Mouse (Mus musculus): Measurements from ENCODE around the gene Zbtb16. TPM values are rescaled to one million over a fixed set of nuclear protein-coding genes. Genes with fewer than 3 reads are reported as not detected.
A peak's percentile ranks its signal among the peaks of the same experiment; 100 is the strongest.

Gene Zbtb16
- total and polyA plus RNA-seq, 3 experiments, result 0.04 to 0.72 TPM; not detected in 1

- Histone ChIP-seq H3K9ac (ENCODE audit: control insufficient read depth, low read depth, low read length, poor library complexity, severe bottlenecking) (no peak overlapping the region), H3K4me3 (ENCODE audit: control insufficient read depth in 1 of 2, insufficient read depth in 1 of 2, low read depth in 2 of 2, low read length in 2 of 2) (no peak overlapping the region), H3K9me3 (replicated peaks; ENCODE audit: insufficient read depth, low read length) (no peaks in the 10 kb centered on the region), H3K79me2 (ENCODE audit: control insufficient read depth, insufficient read depth, low read length, poor library complexity) (no peaks in the 10 kb centered on the region), H3K4me1 (ENCODE audit: control insufficient read depth in 1 of 2, insufficient read depth in 2 of 2, low read length in 2 of 2) (no peaks in the 10 kb centered on the region), H3K27ac (ENCODE audit: control insufficient read depth, low read depth, low read length) (no peak overlapping the region), H3K36me3 (ENCODE audit: control insufficient read depth in 1 of 2, insufficient read depth in 2 of 2, low read length in 2 of 2) (no peaks in the 10 kb centered on the region; a peak in 1 of 4 replicates), H3K27me3 (ENCODE audit: control insufficient read depth in 1 of 2, insufficient read depth in 2 of 2, low read length in 2 of 2) (peaks cover 2 to 4% of the 10 kb centered on the region in 2 experiments; a peak in 3 of 4 replicates)
- DNase-seq (ENCODE audit: low read depth, low spot score), result peak; percentile 60
- TF ChIP-seq ETS1 (IDR thresholded peaks at IDR 0.05; ENCODE audit: low read depth, low read length) (peak; percentile 80), ZKSCAN1 (IDR thresholded peaks at IDR 0.05; ENCODE audit: low read depth, low read length) (no peak), EP300 (IDR thresholded peaks at IDR 0.05; ENCODE audit: low read depth in 1 of 2, low read length in 2 of 2) (no peak)
These were observed 102.0 kb downstream of the Zbtb16 start for GRCm38 (mm10) chr9:48733817-48734544.

GRCm38 (mm10) chr9:48733083-48733482 lies 102.9 kb downstream of the Zbtb16 start:
- TF ChIP-seq CHD1 (IDR thresholded peaks at IDR 0.05; ENCODE audit: low read depth, low read length) (no peak), RAD21 (IDR thresholded peaks at IDR 0.05; ENCODE audit: low read depth, low read length) (no peak), SIN3A (IDR thresholded peaks at IDR 0.05; ENCODE audit: low read length) (no peak), ETS1 (IDR thresholded peaks at IDR 0.05; ENCODE audit: low read depth, low read length) (no peak), POLR2A (IDR thresholded peaks at IDR 0.05; ENCODE audit: control insufficient read depth in 1 of 2, insufficient read depth in 1 of 2, low read depth in 1 of 2, low read length in 2 of 2, poor library complexity in 1 of 2) (no peak), MYC (IDR thresholded peaks at IDR 0.05; ENCODE audit: low read depth, low read length) (no peak), USF1 (IDR thresholded peaks at IDR 0.05; ENCODE audit: low read depth, low read length) (no peak), JUND (IDR thresholded peaks at IDR 0.05; ENCODE audit: low read depth, low read length) (no peak)
- Histone ChIP-seq H3K27me3 (ENCODE audit: control insufficient read depth in 1 of 2, insufficient read depth in 2 of 2, low read length in 2 of 2) (peaks cover 2 to 4% of the 10 kb centered on the region in 2 experiments; a peak in 3 of 4 replicates), H3K27ac (ENCODE audit: control insufficient read depth, low read depth, low read length) (no peak overlapping the region), H3K9ac (ENCODE audit: control insufficient read depth, low read depth, low read length, poor library complexity, severe bottlenecking) (no peak overlapping the region), H3K36me3 (ENCODE audit: control insufficient read depth in 1 of 2, insufficient read depth in 2 of 2, low read length in 2 of 2) (no peaks in the 10 kb centered on the region; a peak in 1 of 4 replicates), H3K79me2 (ENCODE audit: control insufficient read depth, insufficient read depth, low read length, poor library complexity) (no peaks in the 10 kb centered on the region), H3K4me3 (ENCODE audit: control insufficient read depth in 1 of 2, insufficient read depth in 1 of 2, low read depth in 2 of 2, low read length in 2 of 2) (no peak overlapping the region), H3K9me3 (replicated peaks; ENCODE audit: insufficient read depth, low read length) (no peaks in the 10 kb centered on the region), H3K4me1 (ENCODE audit: control insufficient read depth in 1 of 2, insufficient read depth in 2 of 2, low read length in 2 of 2) (no peaks in the 10 kb centered on the region)
- no peak for DNase-seq (ENCODE audit: low read depth, low spot score)

GRCm38 (mm10) chr9:48731651-48732536 lies 104.1 kb downstream of the Zbtb16 start:
- Histone ChIP-seq H3K4me1 (ENCODE audit: control insufficient read depth in 1 of 2, insufficient read depth in 2 of 2, low read length in 2 of 2) (no peaks in the 10 kb centered on the region), H3K9me3 (replicated peaks; ENCODE audit: insufficient read depth, low read length) (no peaks in the 10 kb centered on the region), H3K79me2 (ENCODE audit: control insufficient read depth, insufficient read depth, low read length, poor library complexity) (no peaks in the 10 kb centered on the region), H3K4me3 (ENCODE audit: control insufficient read depth in 1 of 2, insufficient read depth in 1 of 2, low read depth in 2 of 2, low read length in 2 of 2) (no peak overlapping the region), H3K27me3 (ENCODE audit: control insufficient read depth in 1 of 2, insufficient read depth in 2 of 2, low read length in 2 of 2) (peaks cover 2 to 4% of the 10 kb centered on the region in 2 experiments; a peak in 3 of 4 replicates), H3K36me3 (ENCODE audit: control insufficient read depth in 1 of 2, insufficient read depth in 2 of 2, low read length in 2 of 2) (no peaks in the 10 kb centered on the region; a peak in 1 of 4 replicates), H3K9ac (ENCODE audit: control insufficient read depth, low read depth, low read length, poor library complexity, severe bottlenecking) (no peak overlapping the region), H3K27ac (ENCODE audit: control insufficient read depth, low read depth, low read length) (no peak overlapping the region)
- no peak for DNase-seq (ENCODE audit: low read depth, low spot score)
- TF ChIP-seq CTCF (IDR thresholded peaks at IDR 0.05 in 2 of 3, conservative IDR thresholded peaks at IDR 0.05 in 1 of 3; ENCODE audit: control insufficient read depth in 1 of 3, insufficient read depth in 1 of 3, low read depth in 2 of 3, low read length in 3 of 3, poor library complexity in 1 of 3, severe bottlenecking in 1 of 3) (no peak), CHD2 (IDR thresholded peaks at IDR 0.05; ENCODE audit: low read length) (no peak), GATA1 (IDR thresholded peaks at IDR 0.05; ENCODE audit: low read depth, low read length) (no peak), CHD1 (IDR thresholded peaks at IDR 0.05; ENCODE audit: low read depth, low read length) (no peak), NRF1 (IDR thresholded peaks at IDR 0.05; ENCODE audit: insufficient read depth, low read depth, low read length, poor library complexity, severe bottlenecking) (no peak), ELF1 (IDR thresholded peaks at IDR 0.05; ENCODE audit: low read depth, low read length) (no peak), ZC3H11A (IDR thresholded peaks at IDR 0.05; ENCODE audit: low read depth, low read length) (no peak), UBTF (IDR thresholded peaks at IDR 0.05; ENCODE audit: borderline replicate concordance, insufficient read depth, low read depth, low read length) (no peak), MXI1 (IDR thresholded peaks at IDR 0.05; ENCODE audit: low read depth, low read length) (no peak), POLR2AphosphoS2 (IDR thresholded peaks at IDR 0.05; ENCODE audit: low read length) (no peak), TAL1 (IDR thresholded peaks at IDR 0.05; ENCODE audit: low read length) (no peak), MAX (IDR thresholded peaks at IDR 0.05; ENCODE audit: low read length) (no peak), TBP (IDR thresholded peaks at IDR 0.05; ENCODE audit: low read depth, low read length) (no peak), GABPA (IDR thresholded peaks at IDR 0.05; ENCODE audit: low read depth, low read length) (no peak), ZNF384 (IDR thresholded peaks at IDR 0.05; ENCODE audit: low read depth, low read length) (no peak)
